Mouse (Mus musculus) liver, embryonic 16.5 days (tissue): Measurements from ENCODE around the gene Rdm1. TPM values are rescaled to one million over a fixed set of nuclear protein-coding genes. Genes with fewer than 3 reads are reported as not detected.
"Not testable (repeated sequence)": the region's sequence is repeated elsewhere in the genome, so short reads cannot be mapped to it uniquely, and the experiment has no call there.

Experiments
- ATAC-seq: fragments of 200-750 bp; cut with Nextera tagmentation; 2 replicates; pipeline ENCODE4 v1.8.0; 2017; ENCODE audit warnings: low read depth, mild to moderate bottlenecking, moderate number of reproducible peaks, moderate library complexity
- H3K27ac ChIP-seq: fragments of 300-500 bp; sonication (generic); 2 replicates; pipeline ENCODE4 v1.5.1; 2014; ENCODE audit warnings: mild to moderate bottlenecking, low read length
- H3K27me3 ChIP-seq: fragments of 300-500 bp; sonication (generic); 2 replicates; pipeline ENCODE4 v1.6.1; 2014; ENCODE audit warnings: low read depth, low read length, mixed read lengths; ENCODE audit not compliant: control insufficient read depth, insufficient read depth
- H3K36me3 ChIP-seq: fragments of 300-500 bp; sonication (generic); 2 replicates; pipeline ENCODE4 v1.6.1; 2014; ENCODE audit warnings: mild to moderate bottlenecking; ENCODE audit not compliant: control insufficient read depth, insufficient read depth
- H3K4me1 ChIP-seq: fragments of 300-500 bp; sonication (generic); 2 replicates; pipeline ENCODE4 v1.6.1; 2014; ENCODE audit warnings: low read depth, low read length, mixed read lengths; ENCODE audit not compliant: control insufficient read depth
- H3K4me2 ChIP-seq: fragments of 300-500 bp; sonication (generic); 2 replicates; pipeline ENCODE4 v1.6.1; 2014; ENCODE audit warnings: low read depth, low read length, mixed read lengths
- H3K4me3 ChIP-seq: fragments of 300-500 bp; sonication (generic); 2 replicates; pipeline ENCODE4 v1.5.1; 2014; ENCODE audit warnings: low read depth, mild to moderate bottlenecking, low read length
- H3K9ac ChIP-seq: fragments of 300-500 bp; sonication (generic); 2 replicates; pipeline ENCODE4 v1.6.1; 2014; ENCODE audit warnings: low read depth, low read length
- H3K9me3 ChIP-seq: fragments of 300-500 bp; sonication (generic); replicated peaks from 2 replicates; pipeline ENCODE4 v1.6.1; 2016; ENCODE audit warnings: low read length; ENCODE audit not compliant: control insufficient read depth
- WGBS: fragments of 180-500 bp; shearing (Covaris S2); extraction: QIAGEN DNeasy Blood & Tissue Kit; methylation state at CpG from one replicate; pipeline ENCODE4 v1.1.7; 2014; ENCODE audit not compliant: insufficient replicate concordance; 5-methylcytosine and 5-hydroxymethylcytosine counted together
- polyA plus RNA-seq: library from polyadenylated mRNA; unstranded; fragments of >200 nt; fragmentation: Nextera tagmentation; extraction: Ambion mirVana; gene quantifications from 2 replicates; pipeline ENCODE4 v1.2.1, GENCODE M21; 2015

Gene Rdm1
- polyA plus RNA-seq, 1 experiment from 2014 or later = 10.1 TPM

GRCm38 (mm10) chr11:101589444-101589843 is 37.6 kb upstream of the Rdm1 start:
- no peak overlapping the region for H3K9ac ChIP-seq
- no peak overlapping the region for H3K27ac ChIP-seq
- ATAC-seq = peak; percentile 27; the same call in 1 of the 2 replicates
- peaks cover 2% of the 10 kb centered on the region; the same call in 1 of the 2 replicates for H3K4me1 ChIP-seq
- H3K36me3 ChIP-seq = no peaks in the 10 kb centered on the region
- no peak overlapping the region for H3K4me2 ChIP-seq
- no peaks in the 10 kb centered on the region for H3K9me3 ChIP-seq
- 24% methylated on average over 5 of the region's 5 CpGs for WGBS
- no peak overlapping the region for H3K4me3 ChIP-seq
- H3K27me3 ChIP-seq = no peaks in the 10 kb centered on the region

DNA sequence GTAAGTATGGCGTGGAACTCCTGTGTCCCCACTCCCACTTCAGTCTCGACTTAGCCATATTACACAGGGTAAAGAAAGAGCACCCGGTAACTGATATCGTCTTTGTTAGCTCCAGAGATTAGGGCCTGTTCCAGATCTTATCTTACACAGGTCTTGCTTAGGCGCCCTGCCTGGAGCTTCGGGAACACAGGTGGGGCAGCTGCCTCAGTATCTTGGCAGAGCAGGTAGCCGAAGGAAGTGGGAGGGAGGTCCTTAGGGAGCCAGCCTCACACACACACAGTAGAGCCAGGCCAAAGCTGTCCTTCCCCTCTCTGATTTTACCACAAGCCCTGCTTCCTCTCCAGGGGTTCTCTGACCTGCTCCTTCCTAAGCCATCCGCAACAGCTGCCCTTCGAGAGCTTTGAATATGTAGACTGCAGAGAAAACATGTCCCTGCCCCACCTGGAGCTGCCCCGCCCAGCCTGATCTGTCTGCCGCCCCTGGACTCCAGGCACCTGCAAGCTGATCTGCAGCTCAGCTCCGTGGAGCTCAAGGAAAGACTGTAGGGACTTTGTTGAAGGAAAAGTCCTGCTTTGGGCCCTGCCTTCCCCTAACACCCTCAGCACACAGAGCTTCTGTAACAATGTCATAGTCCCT is 36.9 kb upstream of the Rdm1 start:
- Histone ChIP-seq H3K4me3 (no peak overlapping the region), H3K4me1 (peaks cover 2% of the 10 kb centered on the region; the same call in 1 of the 2 replicates), H3K4me2 (no peak overlapping the region), H3K27ac (no peak overlapping the region), H3K27me3 (no peaks in the 10 kb centered on the region), H3K36me3 (no peaks in the 10 kb centered on the region), H3K9me3 (no peaks in the 10 kb centered on the region), H3K9ac (no peak overlapping the region)
- 58% methylated on average over 12 of the region's 12 CpGs for WGBS
- no peak for ATAC-seq

DNA sequence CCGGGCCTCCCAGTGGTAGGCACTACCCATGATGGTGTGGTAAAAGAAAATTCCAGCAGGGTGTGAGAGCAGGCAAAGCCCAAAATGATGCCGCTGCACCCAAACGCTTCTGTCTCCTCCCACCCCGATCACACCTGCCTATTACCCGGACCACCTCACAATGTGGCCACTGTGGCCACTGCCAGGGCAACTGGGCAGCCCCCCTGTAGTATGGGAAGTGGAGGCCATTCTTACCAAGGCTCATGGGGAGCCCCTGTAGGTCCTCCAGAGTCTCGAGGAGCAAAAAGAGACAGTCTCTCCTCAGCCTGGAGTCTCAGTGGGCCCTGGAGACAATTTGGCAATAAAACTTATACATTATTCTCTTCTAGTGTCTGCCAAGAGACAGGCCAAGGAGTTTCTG is 27.8 kb upstream of the Rdm1 start, which contains the start of gene Gm11634:
Gene Gm11634 (minus strand): TSS at position 101 of the 400 bp plus-strand sequence.
- Histone ChIP-seq H3K4me3 (no peak within 1 kb of the TSS), H3K27me3 (0 out of 2 replicates have a peak, but pooled peaks cover 2% of the 10 kb centered on the region), H3K4me1 (no peaks in the 10 kb centered on the region), H3K9me3 (no peaks in the 10 kb centered on the region), H3K9ac (no peak within 1 kb of the TSS), H3K4me2 (no peak within 1 kb of the TSS), H3K27ac (no peak within 1 kb of the TSS), H3K36me3 (no peaks in the 10 kb centered on the region)
- 61% methylated on average over 6 of the region's 6 CpGs for WGBS
- ATAC-seq = no peak

DNA sequence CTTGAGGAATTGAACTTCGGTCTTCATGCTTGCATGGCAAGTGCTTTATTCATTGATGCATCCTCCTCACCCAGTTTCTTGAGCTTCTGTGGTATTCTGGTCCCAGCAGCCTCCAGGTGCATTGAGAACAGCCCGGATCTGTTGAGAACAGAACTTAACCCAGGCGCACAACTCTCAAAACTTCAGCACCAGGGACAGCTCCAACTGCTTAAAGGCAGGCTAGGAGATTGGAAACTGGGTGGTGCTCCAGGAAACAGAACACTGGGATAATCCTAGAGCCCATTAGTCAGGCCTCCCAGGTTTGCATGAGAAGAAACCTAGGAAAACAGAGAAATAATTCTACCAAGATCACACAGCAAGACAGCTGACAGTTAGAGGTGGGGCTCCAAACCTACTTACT is 24.5 kb upstream of the Rdm1 start:
- H3K4me2 ChIP-seq = no peak overlapping the region
- H3K4me3 ChIP-seq = no peak overlapping the region
- 6% methylated on average over 3 of the region's 3 CpGs for WGBS
- no peaks in the 10 kb centered on the region for H3K36me3 ChIP-seq
- ATAC-seq = no peak
- H3K27ac ChIP-seq = no peak overlapping the region
- peaks cover 3% of the 10 kb centered on the region for H3K4me1 ChIP-seq
- H3K9me3 ChIP-seq = no peaks in the 10 kb centered on the region
- 0 out of 2 replicates have a peak, but pooled peaks cover 2% of the 10 kb centered on the region for H3K27me3 ChIP-seq
- no peak overlapping the region for H3K9ac ChIP-seq

DNA sequence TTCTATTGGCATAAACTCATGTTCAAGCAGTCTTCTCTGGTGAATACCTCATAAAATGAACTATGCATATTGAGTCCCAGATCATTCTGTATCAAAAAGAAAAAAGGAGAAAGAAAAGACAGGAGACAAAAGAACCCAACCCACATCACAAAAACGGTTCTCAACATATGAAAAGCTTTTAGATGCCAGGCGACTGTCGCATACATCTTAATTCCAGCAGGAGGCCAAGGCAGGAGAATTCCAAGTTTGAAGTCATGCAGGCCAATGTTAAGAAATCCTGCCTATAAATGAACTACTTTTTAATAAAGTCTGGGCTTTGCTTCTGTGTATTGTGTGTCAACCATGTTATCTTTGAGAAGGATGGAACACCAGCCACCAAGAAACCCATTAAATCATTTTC is 22.9 kb upstream of the Rdm1 start:
- Histone ChIP-seq H3K4me1 (peaks cover 3% of the 10 kb centered on the region), H3K4me3 (no peak overlapping the region), H3K4me2 (peak overlapping the region; percentile 58), H3K27ac (no peak overlapping the region), H3K9ac (no peak overlapping the region), H3K36me3 (no peaks in the 10 kb centered on the region), H3K9me3 (no peaks in the 10 kb centered on the region), H3K27me3 (0 out of 2 replicates have a peak, but pooled peaks cover 2% of the 10 kb centered on the region)
- 2% methylated on average over 3 of the region's 3 CpGs for WGBS
- no peak for ATAC-seq

DNA sequence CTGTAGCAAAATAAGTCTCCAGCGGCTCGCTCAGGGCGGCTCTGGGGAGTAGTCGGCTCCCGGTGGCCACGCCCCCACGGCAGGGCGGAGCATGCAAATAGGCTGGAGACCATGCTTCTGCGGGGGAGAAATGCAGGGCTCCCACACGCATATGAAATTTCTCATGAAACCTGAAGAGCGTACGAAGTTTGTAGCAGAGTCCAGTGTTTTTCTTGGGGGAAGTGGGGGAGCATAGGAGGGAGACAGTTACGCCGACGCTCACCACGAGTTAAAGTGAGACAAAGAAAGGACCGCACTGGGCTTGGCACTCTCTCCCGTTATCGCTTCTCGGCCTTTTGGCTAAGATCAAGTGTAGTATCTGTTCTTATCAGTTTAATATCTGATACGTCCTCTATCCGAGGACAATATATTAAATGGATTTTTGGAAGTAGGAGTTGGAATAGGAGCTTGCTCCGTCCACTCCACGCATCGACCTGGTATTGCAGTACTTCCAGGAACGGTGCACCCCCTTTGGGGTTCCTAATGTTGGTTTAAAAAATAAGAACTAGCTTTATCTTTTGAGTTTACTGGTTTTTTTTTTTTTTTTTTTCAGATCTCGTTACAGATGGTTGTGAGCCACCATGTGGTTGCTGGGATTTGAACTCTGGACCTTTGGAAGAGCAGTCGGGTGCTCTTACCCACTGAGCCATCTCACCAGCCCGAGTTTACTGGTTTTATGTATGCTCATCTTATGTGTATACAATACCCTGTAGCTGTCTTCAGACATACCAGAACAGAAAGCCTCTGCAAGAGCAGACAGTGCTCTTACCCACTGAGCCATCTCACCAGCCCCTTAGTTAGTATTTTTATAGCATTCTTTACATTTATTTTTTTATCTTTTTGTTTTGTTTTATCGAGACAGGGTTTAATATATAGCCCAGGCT is 22.2 kb upstream of the Rdm1 start:
- H3K4me1 ChIP-seq, H3K9ac ChIP-seq, H3K27me3 ChIP-seq, H3K9me3 ChIP-seq, H3K36me3 ChIP-seq: not testable (repeated sequence)
- peak overlapping the region; percentile 42 for H3K4me3 ChIP-seq
- ATAC-seq = peak; percentile 81
- peak overlapping the region; percentile 78 for H3K27ac ChIP-seq
- WGBS = under 1% methylated on average over 30 of the region's 30 CpGs
- H3K4me2 ChIP-seq = peak overlapping the region; percentile 58

GRCm38 (mm10) chr11:101607134-101607533 is 19.9 kb upstream of the Rdm1 start:
- 73% methylated on average over 4 of the region's 4 CpGs for WGBS
- not testable (repeated sequence) for ATAC-seq

DNA sequence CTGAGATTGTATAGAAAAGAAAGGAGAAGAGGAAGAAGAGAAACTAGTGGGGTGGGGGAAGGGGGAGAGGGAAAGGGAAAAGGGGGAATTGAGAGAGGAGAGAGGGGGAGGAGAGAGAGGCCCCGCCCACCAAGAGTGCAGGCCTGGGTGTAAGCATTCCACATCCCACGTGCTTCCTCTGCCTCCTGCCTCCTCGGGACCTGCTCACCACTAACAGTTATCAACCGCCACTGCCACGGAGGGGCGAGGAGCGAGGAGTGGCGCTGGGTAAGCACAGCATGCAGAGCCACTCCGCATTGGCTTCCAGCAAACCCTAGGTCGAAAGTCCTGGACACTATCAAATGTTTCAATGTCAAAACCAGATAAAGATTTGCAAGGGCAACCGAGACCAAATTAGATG is 16.6 kb upstream of the Rdm1 start:
- H3K4me3 ChIP-seq = no peak overlapping the region
- peaks cover 11% of the 10 kb centered on the region for H3K4me1 ChIP-seq
- H3K4me2 ChIP-seq = no peak overlapping the region
- H3K9me3 ChIP-seq = no peaks in the 10 kb centered on the region
- no peak overlapping the region for H3K27ac ChIP-seq
- H3K36me3 ChIP-seq = no peaks in the 10 kb centered on the region
- H3K27me3 ChIP-seq = no peaks in the 10 kb centered on the region
- 7% methylated on average over 11 of the region's 11 CpGs for WGBS
- no peak overlapping the region for H3K9ac ChIP-seq
- no peak for ATAC-seq

More at GRCm38 (mm10) chr11:101607134-101607533, 19.9 kb upstream of the Rdm1 start:
- H3K9ac ChIP-seq, H3K27me3 ChIP-seq, H3K36me3 ChIP-seq, H3K4me2 ChIP-seq, H3K27ac ChIP-seq, H3K4me3 ChIP-seq, H3K9me3 ChIP-seq, H3K4me1 ChIP-seq: not testable (repeated sequence)

DNA sequence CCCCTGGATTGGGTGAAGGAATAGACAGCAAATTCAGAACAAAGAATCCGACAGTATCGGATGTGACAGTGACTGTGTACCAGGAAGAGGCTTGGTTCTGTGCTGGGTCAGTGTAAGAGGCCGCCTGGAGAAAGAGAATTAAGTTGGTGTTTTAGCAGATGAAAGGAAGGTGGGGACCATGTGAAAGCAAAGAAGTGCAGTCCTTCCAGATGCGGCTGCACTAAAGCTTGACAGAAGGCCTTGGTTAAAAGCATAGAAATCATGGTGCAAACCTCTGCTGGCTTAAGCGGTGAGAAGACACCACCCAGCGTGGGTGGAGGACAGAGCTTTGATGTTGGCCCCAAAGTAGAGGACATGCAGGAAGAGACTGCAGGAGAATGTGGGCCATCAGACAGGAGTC is 13.4 kb upstream of the Rdm1 start:
- H3K9me3 ChIP-seq = no peaks in the 10 kb centered on the region
- peaks cover 38% of the 10 kb centered on the region for H3K4me1 ChIP-seq
- H3K4me3 ChIP-seq = no peak overlapping the region
- H3K27me3 ChIP-seq = no peaks in the 10 kb centered on the region; the same call in 1 of the 2 replicates
- no peaks in the 10 kb centered on the region for H3K36me3 ChIP-seq
- no peak overlapping the region for H3K9ac ChIP-seq
- no peak overlapping the region for H3K27ac ChIP-seq
- H3K4me2 ChIP-seq = no peak overlapping the region
- ATAC-seq = no peak
- 64% methylated on average over 6 of the region's 6 CpGs for WGBS
